Mouse (Mus musculus) embryonic fibroblast, embryonic 13.5 days (primary cell): ENCODE data around the gene Gm42674. TPM values are rescaled to one million over a fixed set of nuclear protein-coding genes. Genes with fewer than 3 reads are reported as not detected.
A peak's percentile ranks its signal among the peaks of the same experiment; 100 is the strongest.

ENCODE experiments used
- H3K27ac ChIP-seq: 2 replicates; pipeline ENCODE4 v1.5.1; 2012; ENCODE audit warnings: low read length, control low read depth, inconsistent platforms; ENCODE audit not compliant: insufficient read depth
- H3K4me1 ChIP-seq: 2 replicates; pipeline ENCODE4 v1.6.1; 2011; ENCODE audit warnings: low read length; ENCODE audit not compliant: control insufficient read depth, insufficient read depth
- H3K4me3 ChIP-seq: 2 replicates; pipeline ENCODE4 v1.5.1; 2011; ENCODE audit warnings: mild to moderate bottlenecking, control low read depth, low read length; ENCODE audit not compliant: insufficient read depth
- CTCF ChIP-seq: IDR thresholded peaks from 2 replicates; pipeline ENCODE4 v1.5.1; 2011; ENCODE audit warnings: mild to moderate bottlenecking, control low read depth, low read length, moderate library complexity, borderline replicate concordance; ENCODE audit not compliant: insufficient read depth
- POLR2A ChIP-seq: IDR thresholded peaks from 2 replicates; pipeline ENCODE4 v1.6.1; 2011; ENCODE audit warnings: low read depth, mild to moderate bottlenecking, control low read depth, low read length, moderate library complexity
- polyA plus RNA-seq: library from polyadenylated mRNA; stranded (reverse); fragments of >200 nt; gene quantifications from 2 replicates; pipeline ENCODE4 v1.2.4, GENCODE M21; 2011; ENCODE audit warnings: low read depth; ENCODE audit not compliant: missing spikeins, insufficient read length

The Gm42674 gene
- polyA plus RNA-seq, 1 experiment: not detected

DNA sequence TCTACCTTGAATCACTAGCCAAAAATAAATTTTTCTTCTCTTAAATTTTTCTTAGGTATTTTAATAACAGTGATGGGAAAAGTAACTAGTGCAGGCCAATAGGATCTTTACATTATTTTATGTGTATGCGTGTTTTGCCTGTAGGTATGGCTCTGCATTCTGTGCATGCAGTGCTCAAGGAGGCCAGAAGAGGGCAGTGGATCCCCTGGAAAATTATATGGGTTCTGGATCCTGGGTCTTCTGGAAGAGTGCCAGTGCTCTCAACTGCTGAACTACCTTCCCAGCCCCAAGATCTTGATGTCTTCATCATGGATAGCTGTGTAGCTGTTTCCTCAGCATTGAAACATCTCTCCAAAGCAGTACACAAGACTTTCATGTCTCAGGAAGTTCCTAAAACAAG, 19.5 kb upstream of the Gm42674 start:
- TF ChIP-seq POLR2A (no peak), CTCF (no peak)
- H3K4me1 ChIP-seq: peaks cover 9% of the 10 kb centered on the region

DNA sequence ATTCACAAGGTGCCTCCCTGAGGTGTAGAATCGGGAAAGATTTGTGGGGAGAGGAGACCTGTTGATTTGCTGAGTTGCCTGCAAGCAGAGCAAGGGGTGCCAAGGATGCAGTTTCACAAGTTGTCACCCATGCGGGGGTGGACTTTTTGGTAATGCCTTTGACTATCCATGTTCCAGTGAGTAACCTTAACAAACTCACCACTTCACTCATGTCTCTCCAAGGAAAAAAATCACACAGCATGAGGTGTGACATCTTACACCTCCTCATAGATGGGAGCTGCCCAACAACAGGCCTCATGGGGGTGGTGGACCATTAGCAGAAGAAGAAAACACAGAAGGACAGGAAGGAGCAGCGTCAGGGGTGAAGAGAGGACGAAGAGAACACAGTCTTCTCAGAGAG, 19.1 kb upstream of the Gm42674 start:
- TF ChIP-seq CTCF (no peak), POLR2A (no peak)
- no peak overlapping the region for H3K27ac ChIP-seq
- H3K4me1 ChIP-seq: peaks cover 12% of the 10 kb centered on the region
- no peak overlapping the region for H3K4me3 ChIP-seq

More for the DNA sequence above, 19.5 kb upstream of the Gm42674 start:
- Histone ChIP-seq H3K4me3 (no peak overlapping the region), H3K27ac (no peak overlapping the region)

DNA sequence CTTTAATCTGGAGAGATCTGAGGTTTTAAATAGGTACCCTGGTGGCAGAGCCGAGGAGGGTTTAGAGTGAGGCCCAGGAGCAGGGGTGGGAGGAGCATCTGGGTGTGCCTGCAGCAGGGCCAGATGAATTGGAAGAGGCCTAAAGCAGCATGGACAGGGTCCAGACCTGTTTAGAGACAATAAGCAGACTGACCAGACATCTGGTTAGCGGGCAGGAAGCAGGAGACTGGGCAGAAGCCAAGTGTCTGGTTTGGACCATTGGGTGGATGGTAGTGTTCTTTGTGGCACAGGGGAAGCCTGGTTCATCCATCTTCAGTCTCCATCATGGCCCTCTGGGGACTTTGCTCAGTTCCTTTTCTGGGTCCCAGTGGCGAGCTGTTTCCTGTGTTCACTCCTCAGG, 17.8 kb upstream of the Gm42674 start:
- Histone ChIP-seq H3K4me1 (peaks cover 16% of the 10 kb centered on the region), H3K4me3 (no peak overlapping the region), H3K27ac (no peak overlapping the region)
- TF ChIP-seq CTCF: no peak
- no peak for TF ChIP-seq POLR2A

DNA sequence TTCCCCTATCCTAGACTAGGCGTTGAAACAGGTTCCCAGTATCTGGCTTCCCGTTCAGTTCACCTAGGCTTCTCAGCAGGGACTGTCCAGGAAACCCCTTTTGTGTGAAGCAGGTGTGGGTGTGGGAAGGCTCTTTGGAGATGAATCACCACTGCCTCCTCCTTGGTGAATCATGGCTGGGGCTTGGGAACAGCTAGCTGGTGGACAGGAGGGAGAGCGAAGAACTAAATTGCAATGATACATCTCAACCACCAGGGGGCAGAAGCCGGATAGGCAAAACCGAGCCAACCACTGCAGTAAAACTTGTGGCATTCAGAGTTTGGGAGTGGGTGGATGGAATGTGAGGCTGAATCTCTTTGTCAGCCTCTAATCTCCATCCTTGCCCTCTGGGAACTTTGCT, 16.1 kb upstream of the Gm42674 start:
- peaks cover 24% of the 10 kb centered on the region for H3K4me1 ChIP-seq
- no peak for TF ChIP-seq POLR2A
- TF ChIP-seq CTCF: peak; percentile 31; the same call in 1 of the 2 replicates
- H3K27ac ChIP-seq: peak overlapping the region; percentile 99
- no peak overlapping the region for H3K4me3 ChIP-seq

DNA sequence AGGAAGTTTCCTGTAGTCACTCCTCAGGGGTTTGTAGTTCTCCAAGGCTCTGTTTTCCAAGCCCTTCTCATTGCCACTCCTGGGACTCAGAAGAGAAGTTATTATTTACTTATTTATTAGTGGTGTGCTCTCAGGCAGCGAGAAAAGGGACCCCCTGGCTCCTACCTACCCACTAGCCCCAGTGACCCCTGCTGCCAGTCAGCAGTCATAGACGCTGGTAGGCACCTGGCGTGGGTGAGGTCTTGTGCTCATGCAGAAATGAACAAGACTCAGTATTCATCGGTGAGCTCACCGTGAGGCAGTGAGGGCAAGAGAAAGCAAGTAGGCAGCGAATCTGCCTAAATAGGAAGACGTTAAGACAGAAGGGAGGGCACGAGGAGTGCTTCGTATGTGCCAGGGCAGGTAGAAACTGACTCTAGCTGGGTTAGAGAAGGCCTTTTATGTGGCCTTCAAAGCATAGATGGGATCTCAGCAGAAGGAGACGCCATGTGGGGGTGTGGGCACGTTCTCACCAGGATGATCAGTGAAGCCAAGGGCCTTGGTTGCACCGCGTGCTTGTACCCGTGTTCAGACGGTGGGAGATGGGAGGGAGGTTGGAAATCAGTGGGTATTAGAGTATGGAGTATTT, 15.6 kb upstream of the Gm42674 start:
- Histone ChIP-seq H3K4me1 (peaks cover 24% of the 10 kb centered on the region), H3K4me3 (no peak overlapping the region), H3K27ac (peak overlapping the region; percentile 99)
- TF ChIP-seq POLR2A (no peak), CTCF (no peak)

DNA sequence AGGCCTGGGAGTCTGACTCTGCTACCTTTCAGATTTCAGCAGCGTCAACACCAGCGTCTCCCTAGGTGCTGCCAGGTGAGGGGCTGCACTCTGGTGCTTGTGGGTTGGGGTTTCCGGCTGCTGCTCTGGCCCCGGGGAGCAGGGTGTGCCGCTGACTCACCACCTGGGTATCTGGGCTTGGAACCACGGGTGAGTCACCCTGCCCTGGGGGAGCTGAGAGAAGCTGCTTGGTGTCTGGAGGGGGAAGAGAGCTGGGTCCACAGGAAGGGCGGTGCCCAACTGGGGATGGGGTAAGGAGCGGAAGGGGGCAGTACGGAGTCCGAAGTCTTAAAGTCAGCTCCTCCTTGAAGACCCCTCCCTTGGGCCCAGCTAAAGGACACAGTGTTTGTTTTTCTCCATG, 14.8 kb upstream of the Gm42674 start:
- H3K4me3 ChIP-seq: no peak overlapping the region
- TF ChIP-seq CTCF (peak; percentile 18; the same call in 1 of the 2 replicates), POLR2A (no peak)
- peak overlapping the region; percentile 99 for H3K27ac ChIP-seq
- H3K4me1 ChIP-seq: peaks cover 24% of the 10 kb centered on the region

DNA sequence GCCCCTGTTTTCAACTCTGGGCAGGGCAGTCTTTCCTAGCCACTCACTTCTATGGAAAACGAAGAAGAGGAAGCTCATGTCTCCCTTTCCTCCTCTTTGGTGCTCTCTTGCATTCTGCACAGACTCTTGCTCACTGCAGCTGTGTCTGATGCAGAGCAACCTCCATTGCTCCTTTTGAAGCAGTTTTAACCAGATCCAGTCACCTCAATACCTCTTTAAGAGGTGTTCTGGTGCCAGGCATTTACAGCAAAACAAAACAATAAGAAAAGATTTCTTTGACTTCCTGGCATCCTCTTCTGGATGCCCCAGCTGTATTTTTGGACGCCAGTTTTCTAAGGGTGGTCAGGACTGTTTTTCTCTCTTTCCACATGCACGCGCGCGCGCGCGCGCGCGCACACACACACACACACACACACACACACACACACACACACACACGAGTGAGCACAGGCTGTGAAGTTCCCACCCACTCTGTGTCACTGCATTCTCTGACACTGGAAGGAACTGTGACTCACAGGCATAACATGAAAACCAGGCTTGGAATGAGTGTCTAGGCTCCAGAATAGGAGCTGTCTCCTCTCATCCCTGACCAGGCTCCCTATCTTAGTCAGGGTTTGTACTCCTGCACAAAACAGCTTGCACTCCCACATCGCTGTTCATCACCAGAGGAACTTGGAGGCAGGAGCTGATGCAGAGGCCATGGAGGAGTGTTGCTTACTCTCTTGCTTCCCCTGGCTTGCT, 14.2 kb upstream of the Gm42674 start:
- Histone ChIP-seq H3K27ac (peak overlapping the region; percentile 99), H3K4me1 (peaks cover 24% of the 10 kb centered on the region), H3K4me3 (no peak overlapping the region)
- TF ChIP-seq CTCF (no peak), POLR2A (peak; percentile 32; the same call in 1 of the 2 replicates)

DNA sequence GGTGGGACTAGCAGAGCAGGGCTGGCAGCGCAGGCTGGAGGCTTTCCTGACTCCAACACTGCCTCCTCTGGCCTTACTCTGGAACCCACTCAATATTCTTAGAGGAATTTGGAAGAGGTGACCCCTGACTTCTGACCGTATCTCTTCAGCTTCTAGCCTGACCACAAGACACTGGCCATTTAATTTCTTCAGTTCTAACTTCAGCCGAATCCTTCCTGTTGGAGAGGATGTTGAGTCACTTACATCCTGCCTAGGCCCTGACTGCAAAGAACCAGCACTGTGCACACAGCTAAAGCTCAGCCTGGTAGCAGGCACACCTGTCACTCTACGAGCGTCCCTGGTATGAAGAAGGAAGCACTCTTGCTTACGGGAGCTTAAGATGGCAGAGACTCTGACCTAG, 12.3 kb upstream of the Gm42674 start:
- TF ChIP-seq CTCF (no peak), POLR2A (no peak)
- H3K4me3 ChIP-seq: no peak overlapping the region
- H3K27ac ChIP-seq: peak overlapping the region; percentile 68
- H3K4me1 ChIP-seq: peaks cover 24% of the 10 kb centered on the region

DNA sequence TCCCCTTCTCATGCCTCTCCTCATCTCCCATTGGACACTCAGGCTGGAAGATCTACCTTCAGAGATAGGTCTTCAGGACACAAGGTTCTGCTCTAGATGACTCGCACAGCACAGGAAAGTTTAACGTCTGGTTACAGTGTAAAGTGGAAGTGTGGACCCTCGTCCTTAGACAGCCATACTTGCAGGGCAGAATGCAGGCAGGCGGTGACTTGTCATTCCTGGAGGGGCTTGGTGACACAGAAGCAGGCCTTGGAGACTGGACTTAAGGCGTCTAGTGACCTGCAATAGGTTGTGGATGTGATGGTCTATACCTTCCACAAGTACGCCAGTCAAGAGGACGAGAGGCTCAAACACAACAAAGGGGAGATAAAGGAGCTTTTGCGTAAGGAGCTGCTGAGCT, 11.8 kb upstream of the Gm42674 start, which contains the start of gene S100a2:
TSS of gene S100a2 (plus strand) at position 301 of the 400 bp plus-strand sequence.
- Histone ChIP-seq H3K4me1 (peaks cover 24% of the 10 kb centered on the region), H3K4me3 (no peak within 1 kb of the TSS), H3K27ac (peak within 1 kb of the TSS; percentile 68)
- TF ChIP-seq POLR2A (no peak), CTCF (no peak)

DNA sequence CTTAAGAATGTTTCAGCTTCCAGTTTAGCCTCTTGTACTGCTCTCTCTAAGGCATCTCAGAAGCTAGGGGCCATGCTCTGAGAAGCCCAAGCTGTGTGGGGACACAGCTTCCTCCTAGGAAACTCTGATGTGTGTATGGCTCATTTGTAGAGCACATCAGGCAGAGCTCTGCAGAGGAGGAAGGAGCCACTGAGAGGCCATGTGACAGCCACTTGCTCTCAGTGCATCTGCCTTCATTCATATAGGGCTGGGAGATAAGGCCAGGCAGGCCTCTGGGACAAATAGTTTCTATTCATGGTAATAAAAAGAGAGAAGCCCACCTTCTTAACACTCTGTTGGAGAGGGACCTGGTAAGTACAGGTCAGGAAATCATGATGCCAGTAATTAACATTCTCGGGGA, 7.2 kb upstream of the Gm42674 start:
- TF ChIP-seq CTCF: no peak
- TF ChIP-seq POLR2A: no peak
- H3K4me1 ChIP-seq: 0 out of 2 replicates have a peak, but pooled peaks cover 7% of the 10 kb centered on the region
- no peak overlapping the region for H3K27ac ChIP-seq
- no peak overlapping the region for H3K4me3 ChIP-seq
